Mouse (Mus musculus) intestine, postnatal 0 days (tissue): ENCODE measurements around the gene Sytl3. TPM values are rescaled to one million over a fixed set of nuclear protein-coding genes. Genes with fewer than 3 reads are reported as not detected.
A peak's percentile ranks its signal among the peaks of the same experiment; 100 is the strongest.

ENCODE experiments used
- ATAC-seq: fragments of 200-750 bp; cut with Nextera tagmentation; 2 replicates; pipeline ENCODE4 v1.8.0; 2017; ENCODE audit warnings: mild to moderate bottlenecking, moderate TSS enrichment, moderate library complexity
- H3K27ac ChIP-seq: fragments of 300-500 bp; sonication (generic); 2 replicates; pipeline ENCODE4 v1.5.1; 2014; ENCODE audit warnings: mild to moderate bottlenecking, low read depth, low read length, moderate library complexity
- H3K27me3 ChIP-seq: fragments of 300-500 bp; sonication (generic); replicated peaks from 2 replicates; pipeline ENCODE4 v1.6.1; 2014; ENCODE audit warnings: low read length, mixed read lengths; ENCODE audit not compliant: control insufficient read depth, insufficient read depth
- H3K36me3 ChIP-seq: fragments of 300-500 bp; sonication (generic); 2 replicates; pipeline ENCODE4 v1.6.1; 2014; ENCODE audit warnings: mild to moderate bottlenecking, moderate library complexity; ENCODE audit not compliant: control insufficient read depth, insufficient read depth
- H3K4me1 ChIP-seq: fragments of 300-500 bp; sonication (generic); replicated peaks from 2 replicates; pipeline ENCODE4 v1.6.1; 2014; ENCODE audit warnings: antibody characterized with exemption, low read length, mixed read lengths; ENCODE audit not compliant: control insufficient read depth, insufficient read depth
- H3K4me2 ChIP-seq: fragments of 300-500 bp; sonication (generic); replicated peaks from 2 replicates; pipeline ENCODE4 v1.6.1; 2014; ENCODE audit warnings: low read depth, mild to moderate bottlenecking, moderate library complexity
- H3K4me3 ChIP-seq: fragments of 300-500 bp; sonication (generic); 2 replicates; pipeline ENCODE4 v1.5.1; 2014; ENCODE audit warnings: low read depth, low read length
- H3K9ac ChIP-seq: fragments of 300-500 bp; sonication (generic); 2 replicates; pipeline ENCODE4 v1.6.1; 2014; ENCODE audit warnings: mild to moderate bottlenecking, low read depth, low read length
- H3K9me3 ChIP-seq: fragments of 300-500 bp; sonication (generic); 2 replicates; pipeline ENCODE4 v1.6.1; 2016; ENCODE audit warnings: mixed run types; ENCODE audit not compliant: control insufficient read depth
- CTCF ChIP-seq: sonication (generic); IDR thresholded peaks from 2 replicates; pipeline ENCODE4 v1.5.1; 2016; ENCODE audit warnings: low read depth, mild to moderate bottlenecking, control low read depth, antibody characterized with exemption, moderate library complexity
- WGBS: fragments of 180-500 bp; shearing (Covaris S2); extraction: QIAGEN DNeasy Blood & Tissue Kit; methylation state at CpG from one replicate; pipeline ENCODE4 v1.1.7; 2014; 5-methylcytosine and 5-hydroxymethylcytosine counted together
- polyA plus RNA-seq: library from polyadenylated mRNA; unstranded; fragments of >200 nt; fragmentation: Nextera tagmentation; extraction: Ambion mirVana; gene quantifications from 2 replicates; pipeline ENCODE4 v1.2.1, GENCODE M21; 2015

Sytl3 gene
- polyA plus RNA-seq, 1 experiment from 2014 or later: 11.0 TPM

- WGBS: 29% methylated on average over 10 of the region's 10 CpGs
- H3K27me3 ChIP-seq: no peaks in the 10 kb centered on the region
- H3K4me3 ChIP-seq: peak overlapping the region; percentile 88
Measured at GRCm38 (mm10) chr17:6783756-6784357, 125.0 kb downstream of the Sytl3 start.

GRCm38 (mm10) chr17:6787241-6787640, 128.3 kb downstream of the Sytl3 start:
- H3K4me1 ChIP-seq: peaks cover 3% of the 10 kb centered on the region; the same call in 1 of the 2 replicates
- H3K4me2 ChIP-seq: no peak overlapping the region
- ATAC-seq: no peak
- H3K4me3 ChIP-seq: no peak overlapping the region
- H3K27ac ChIP-seq: no peak overlapping the region
- no peak for TF ChIP-seq CTCF
- WGBS: 85% methylated on average over 4 of the region's 4 CpGs
- H3K9ac ChIP-seq: no peak overlapping the region
- no peaks in the 10 kb centered on the region for H3K36me3 ChIP-seq
- no peaks in the 10 kb centered on the region for H3K27me3 ChIP-seq
- H3K9me3 ChIP-seq: no peaks in the 10 kb centered on the region

More at GRCm38 (mm10) chr17:6783756-6784357, 125.0 kb downstream of the Sytl3 start:
- no peak for ATAC-seq
- Histone ChIP-seq H3K36me3 (no peaks in the 10 kb centered on the region), H3K9me3 (no peaks in the 10 kb centered on the region), H3K4me2 (peak overlapping the region; percentile 88), H3K27ac (peak overlapping the region; percentile 97; the same call in 1 of the 2 replicates), H3K9ac (peak overlapping the region; percentile 92; the same call in 1 of the 2 replicates), H3K4me1 (peaks cover 3% of the 10 kb centered on the region)
- no peak for TF ChIP-seq CTCF

Other genes starting within 250 kb of the Sytl3 start
- 725 and 769 TPM in 2 replicates for gene Dynlt1b, start 229.0 kb upstream of the Sytl3 start, polyA plus RNA-seq
- 8.9 and 13.1 TPM in 2 replicates for gene Dynlt1c, start 57.4 kb upstream of the Sytl3 start, polyA plus RNA-seq
- gene Dynlt1f, start 3.2 kb upstream of the Sytl3 start, polyA plus RNA-seq: 234 and 240 TPM in 2 replicates
- gene Ezr, start 123.7 kb downstream of the Sytl3 start, polyA plus RNA-seq: 342 and 379 TPM in 2 replicates